Mouse (Mus musculus) c-Kit-positive CD71-negative TER-119-negative erythroid progenitor cells, embryonic 14.5 days (primary cell): ENCODE results near the gene Cnfn.
A peak's percentile ranks its signal among the peaks of the same experiment; 100 is the strongest.
"Not testable (repeated sequence)": the region's sequence is repeated elsewhere in the genome, so short reads cannot be mapped to it uniquely, and the experiment has no call there.

Source experiments
- DNase-seq: peaks from one replicate; pipeline ENCODE4 v3.0.0-alpha.2; 2013; ENCODE audit warnings: low read depth

The Cnfn gene

DNA sequence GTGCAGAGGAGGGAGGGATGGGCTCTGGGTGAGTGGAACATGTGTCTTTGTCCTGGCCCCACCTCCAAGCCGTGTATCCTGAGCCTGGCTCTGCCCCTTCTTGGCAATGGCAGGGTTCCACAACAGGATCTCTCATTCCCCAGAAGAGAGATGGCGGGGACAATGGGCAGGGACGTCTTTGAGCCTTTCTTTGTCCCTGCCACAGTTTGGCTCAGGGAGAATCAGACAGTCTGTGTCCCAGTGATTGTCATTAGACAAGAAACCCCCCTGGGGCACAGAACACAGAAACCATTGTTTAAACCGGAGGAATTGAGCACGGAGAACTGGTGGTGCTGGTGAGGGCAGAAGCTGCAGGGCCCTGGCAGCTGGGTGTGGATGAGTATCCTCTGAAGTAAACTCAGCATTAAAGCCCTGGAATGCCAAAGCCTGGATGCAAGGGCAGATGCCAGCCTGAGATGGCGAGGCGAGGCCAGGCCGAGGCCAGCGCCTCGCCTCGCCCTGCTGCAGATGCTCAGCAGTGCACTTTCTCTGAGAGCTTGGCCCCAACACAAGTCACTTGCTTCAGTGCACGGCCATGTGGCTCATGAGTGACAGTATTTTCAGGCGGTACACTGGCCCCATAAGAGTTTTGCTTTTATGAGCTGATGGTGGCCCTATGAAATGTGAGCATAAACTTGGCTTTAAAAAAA, 3.4 kb downstream of the Cnfn start:
- no peak for DNase-seq

DNA sequence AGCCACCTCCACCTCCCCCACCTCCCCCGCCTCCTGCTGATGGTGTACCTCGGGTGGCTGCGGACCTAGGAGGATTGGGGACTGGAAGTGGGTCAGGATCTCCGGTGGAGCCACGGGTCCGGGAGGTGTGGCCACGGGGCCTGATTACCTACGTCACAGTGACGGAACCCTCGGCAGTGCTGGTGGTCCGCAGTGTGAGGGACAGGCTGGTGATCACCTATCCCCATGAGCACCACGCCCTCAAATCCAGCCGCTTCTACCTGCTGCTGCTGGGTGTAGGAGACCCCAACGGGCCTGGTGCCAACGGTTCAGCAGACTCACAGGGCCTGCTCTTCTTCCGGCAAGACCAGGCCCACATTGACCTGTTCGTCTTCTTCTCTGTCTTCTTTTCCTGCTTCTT, 5.9 kb downstream of the Cnfn start:
- DNase-seq, result no peak

DNA sequence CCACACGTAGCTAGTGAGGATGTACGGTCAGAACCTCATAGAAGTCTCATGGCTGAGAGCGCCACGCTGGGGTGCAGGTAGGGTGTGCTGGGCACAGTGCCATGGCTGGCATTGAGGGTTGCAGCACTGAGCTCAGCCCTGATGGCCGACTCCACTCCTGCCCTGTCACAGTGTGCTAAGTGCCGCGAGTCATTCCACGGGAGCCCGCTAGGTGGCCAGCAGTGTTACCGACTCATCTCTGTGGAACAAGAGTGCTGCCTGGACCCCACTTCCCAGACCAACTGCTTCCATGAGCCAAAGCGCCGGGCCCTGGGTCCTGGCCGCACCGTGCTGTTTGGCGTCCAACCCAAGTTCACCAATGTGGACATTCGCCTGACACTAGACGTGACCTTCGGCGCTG, 6.4 kb downstream of the Cnfn start:
- DNase-seq, result no peak

DNA sequence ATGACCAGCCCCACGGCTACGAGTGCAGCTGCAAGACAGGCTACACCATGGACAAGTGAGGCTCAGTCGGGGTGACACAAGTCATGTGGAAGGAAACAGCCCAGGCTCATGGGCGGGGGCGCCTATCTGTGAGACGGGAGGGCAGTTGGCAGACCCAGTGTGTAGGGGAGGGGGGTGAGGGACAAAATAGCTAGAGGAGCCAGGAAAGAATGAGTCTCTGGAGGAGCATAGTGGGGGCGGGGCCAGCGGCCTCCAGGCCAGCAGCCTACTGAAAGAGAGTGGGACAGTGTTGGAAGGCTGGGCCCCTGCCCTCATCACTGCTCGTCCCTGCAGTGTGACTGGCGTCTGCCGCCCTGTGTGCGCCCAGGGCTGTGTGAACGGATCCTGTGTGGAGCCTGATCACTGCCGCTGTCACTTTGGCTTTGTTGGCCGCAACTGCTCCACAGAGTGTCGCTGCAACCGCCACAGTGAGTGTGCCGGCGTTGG, 10.8 kb downstream of the Cnfn start:
- DNase-seq, result no peak

DNA sequence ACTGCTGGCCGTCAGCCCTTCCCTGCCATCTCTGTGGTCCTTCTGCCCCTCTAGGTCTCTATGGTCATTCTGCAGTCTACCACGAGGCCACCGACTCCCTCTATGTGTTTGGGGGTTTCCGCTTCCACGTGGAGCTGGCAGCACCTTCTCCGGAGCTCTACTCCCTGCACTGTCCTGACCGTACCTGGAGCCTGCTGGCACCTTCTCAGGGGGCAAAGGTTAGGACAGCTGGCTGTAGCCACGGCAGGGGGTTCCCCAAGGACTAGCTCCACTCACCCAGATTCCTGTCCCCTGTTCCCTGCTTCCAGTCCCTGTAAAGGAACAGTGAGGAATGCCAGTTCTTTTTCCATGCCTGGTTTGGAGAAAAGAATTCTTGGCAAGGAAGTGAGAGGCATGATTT, 20.7 kb downstream of the Cnfn start:
- DNase-seq, result no peak

DNA sequence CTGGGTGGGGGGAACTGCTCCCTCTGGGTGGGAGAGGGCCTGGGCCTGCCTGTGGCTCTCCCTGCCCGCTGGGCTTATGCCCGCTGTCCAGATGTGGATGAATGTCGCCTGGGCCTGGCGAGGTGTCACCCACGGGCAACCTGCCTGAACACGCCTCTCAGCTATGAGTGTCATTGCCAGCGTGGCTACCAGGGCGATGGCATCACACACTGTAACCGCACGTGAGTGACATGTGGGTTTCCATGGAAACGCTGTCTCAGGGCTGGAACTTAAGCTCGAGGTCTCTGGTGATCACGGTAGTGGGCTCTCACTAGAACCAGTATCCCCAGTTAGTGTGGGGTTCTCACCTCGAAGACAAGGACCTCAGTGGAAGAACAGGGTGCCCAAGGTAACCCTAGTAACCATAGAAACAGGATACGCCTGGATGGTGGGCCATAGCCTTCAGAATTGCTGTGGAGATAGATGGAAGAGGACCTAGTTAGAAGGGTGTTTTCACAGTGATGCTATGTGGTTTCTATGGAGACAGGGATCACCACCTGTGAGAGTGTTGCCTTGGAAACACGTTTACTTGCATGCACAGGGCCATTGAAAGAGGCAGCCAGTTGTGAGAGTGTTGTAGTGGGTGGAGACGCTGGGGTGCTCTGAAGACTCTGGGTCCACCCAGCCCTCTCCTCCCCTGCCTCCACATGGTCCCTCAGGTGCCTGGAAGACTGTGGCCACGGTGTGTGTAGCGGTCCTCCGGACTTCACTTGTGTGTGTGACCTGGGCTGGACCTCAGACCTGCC, 28.3 kb downstream of the Cnfn start:
- DNase-seq, result no peak

DNA sequence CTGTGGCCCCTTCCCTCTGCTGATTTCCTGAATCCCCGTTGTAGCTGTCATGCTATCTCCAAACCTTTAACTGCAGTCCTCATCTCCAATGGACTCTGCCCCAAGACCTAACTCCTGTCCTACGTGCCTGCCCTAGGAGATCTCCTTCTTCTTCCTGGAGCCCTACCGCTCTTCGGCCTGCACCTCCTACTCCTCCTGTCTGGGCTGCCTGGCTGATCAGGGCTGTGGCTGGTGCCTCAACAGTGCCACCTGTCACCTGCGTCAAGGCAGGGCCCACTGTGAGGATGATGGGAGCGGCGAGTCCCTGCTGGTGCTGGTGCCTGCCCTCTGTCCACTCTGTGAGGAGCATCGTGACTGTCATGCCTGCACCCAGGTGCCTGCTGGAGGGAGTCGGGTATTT, 30.2 kb downstream of the Cnfn start:
- DNase-seq, result no peak

DNA sequence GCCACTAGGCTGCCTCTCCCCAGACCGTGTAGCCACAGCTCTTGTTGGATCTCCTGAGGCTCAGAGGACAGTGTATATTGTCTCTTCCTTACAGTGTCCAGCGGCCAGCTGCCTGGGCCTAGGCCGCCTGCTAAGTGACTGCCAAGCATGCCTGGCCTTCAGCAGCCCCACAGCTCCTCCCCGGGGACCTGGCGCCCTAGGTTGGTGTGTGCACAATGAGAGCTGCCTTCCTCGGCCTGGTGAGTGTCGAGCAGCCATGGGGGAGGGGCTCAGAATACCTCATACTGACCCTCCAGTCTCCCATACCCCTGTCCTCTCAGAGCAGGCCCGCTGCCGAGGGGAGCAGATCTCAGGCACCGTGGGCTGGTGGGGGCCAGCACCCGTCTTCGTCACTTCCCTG, 35.1 kb downstream of the Cnfn start:
- DNase-seq, result no peak

DNA sequence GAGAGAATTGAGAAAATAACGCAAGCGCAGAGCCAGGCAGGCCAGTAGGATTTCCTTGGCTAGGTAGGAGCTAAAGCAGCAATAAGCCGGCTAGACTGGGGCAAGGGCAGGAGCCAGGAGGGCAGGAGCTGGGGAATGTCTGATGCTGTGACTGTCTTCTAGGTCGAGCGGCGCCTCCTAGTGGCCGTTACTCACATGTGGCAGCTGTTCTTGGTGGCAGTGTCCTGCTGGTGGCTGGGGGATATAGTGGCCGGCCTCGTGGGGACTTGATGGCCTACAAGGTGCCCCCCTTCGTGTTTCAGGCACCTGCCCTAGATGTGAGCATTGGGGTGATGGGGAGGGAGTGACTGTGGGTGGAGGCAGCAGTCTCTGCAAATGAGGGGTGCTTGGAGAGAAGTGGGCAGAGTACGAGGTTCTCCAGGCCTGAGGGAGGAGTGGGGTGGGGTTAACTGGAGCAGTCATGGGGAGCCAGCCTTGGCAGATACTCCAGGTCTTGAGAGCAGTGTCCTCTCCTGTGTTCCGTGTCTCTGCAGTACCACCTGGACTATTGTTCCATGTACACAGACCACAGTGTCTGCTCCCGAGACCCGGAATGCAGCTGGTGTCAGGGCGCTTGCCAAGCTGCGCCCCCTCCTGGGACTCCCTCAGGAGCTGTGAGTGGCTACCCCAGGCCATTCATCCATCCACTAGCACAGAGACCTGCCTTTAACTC, 35.8 kb downstream of the Cnfn start:
- peak; percentile 66 for DNase-seq

DNA sequence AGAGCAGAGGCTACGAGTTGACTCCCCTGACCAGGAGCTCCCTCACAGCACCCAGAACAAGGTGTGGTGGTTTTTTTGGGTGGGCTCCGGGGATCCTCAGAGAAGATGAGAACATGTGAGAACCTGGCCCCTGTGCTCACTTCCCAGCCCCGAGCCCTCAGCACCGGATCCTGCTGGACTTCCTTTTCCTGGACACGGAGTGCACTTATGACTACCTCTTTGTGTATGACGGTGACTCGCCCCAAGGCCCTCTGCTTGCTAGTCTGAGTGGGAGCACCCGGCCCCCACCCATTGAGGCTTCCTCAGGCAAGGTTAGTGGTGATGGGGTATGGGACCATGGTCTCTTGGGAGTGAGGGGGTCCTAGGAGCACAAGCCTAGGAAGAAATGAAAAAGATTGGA, 43.3 kb downstream of the Cnfn start:
- no peak for DNase-seq

DNA sequence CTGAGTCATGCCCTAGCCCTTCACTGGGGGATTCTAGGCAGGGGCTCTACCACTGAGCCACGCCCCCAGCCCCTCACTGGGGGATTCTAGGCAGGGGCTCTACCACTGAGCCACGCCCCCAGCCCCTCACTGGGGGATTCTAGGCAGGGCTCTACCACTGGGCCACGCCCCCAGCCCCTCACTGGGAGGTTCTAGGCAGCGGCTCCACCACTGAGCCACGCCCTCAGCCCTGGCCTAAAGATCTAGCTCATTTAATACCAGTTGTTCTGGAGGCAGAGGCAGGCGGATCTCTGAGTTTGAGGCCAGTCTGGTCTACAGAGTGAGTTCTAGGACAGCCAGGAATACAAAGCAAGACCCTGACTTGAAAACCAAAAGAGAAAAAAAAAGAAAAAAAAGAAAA, 44.1 kb downstream of the Cnfn start:
- not testable (repeated sequence) for DNase-seq

DNA sequence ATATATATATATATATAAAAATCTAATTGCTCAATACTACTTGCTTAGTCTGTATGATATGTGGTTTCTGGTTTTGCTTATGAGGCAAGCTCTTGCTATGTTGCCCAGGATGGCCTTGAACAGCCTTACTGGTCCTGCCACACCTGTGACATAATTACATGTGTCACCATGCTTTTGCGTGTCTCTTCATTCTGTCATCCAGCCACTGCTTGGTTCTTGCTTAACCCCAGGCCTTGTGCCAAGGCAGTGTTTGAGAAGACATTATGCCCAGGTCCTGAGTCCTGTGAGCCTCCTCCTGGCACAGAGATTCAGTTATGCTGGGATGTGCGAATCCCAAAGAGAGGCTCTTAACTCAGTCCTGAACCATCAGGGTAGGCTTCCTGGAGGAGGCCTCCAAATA, 46.3 kb downstream of the Cnfn start:
- DNase-seq, result no peak

DNA sequence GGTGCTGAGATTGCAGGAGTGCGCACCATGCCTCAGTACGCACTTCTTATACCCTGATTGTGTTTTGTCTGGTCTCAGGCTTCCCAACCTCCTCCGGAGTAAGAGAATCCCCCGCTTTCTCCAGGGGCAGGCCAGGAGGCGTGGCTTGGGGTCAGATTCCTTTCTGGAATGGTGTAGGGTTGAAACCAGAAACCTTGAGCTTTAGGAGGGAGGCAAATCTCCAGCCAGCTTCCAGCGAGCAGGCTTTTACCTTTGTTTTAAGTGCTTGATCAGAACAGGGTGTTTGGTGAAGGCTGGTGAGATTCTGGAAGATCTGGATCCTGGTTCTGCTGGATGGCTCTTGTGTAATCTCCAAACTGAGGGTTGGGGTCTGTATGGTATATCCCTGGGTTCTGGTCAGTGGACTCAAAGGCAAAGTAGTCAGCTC, 47.5 kb downstream of the Cnfn start:
- DNase-seq, result no peak
